Mouse (Mus musculus) kidney, adult 2 months (tissue): ENCODE results near the gene Hadh. TPM values are rescaled to one million over a fixed set of nuclear protein-coding genes. Genes with fewer than 3 reads are reported as not detected.

Source experiments
- DNase-seq: peaks from one replicate; pipeline ENCODE4 v3.0.0; 2021
- H3K27ac ChIP-seq: fragments of 200-500 bp; 2 replicates; pipeline ENCODE4 v1.5.1; 2012; ENCODE audit warnings: low read depth, low read length, control low read depth, inconsistent platforms; ENCODE audit not compliant: insufficient read depth
- H3K27me3 ChIP-seq: fragments of 200-500 bp; replicated peaks from 2 replicates; pipeline ENCODE4 v1.6.1; 2012; ENCODE audit warnings: mild to moderate bottlenecking, moderate library complexity, low read length, inconsistent platforms; ENCODE audit not compliant: control insufficient read depth, insufficient read depth
- H3K36me3 ChIP-seq: fragments of 200-500 bp; 2 replicates; pipeline ENCODE4 v1.6.1; 2012; ENCODE audit warnings: mild to moderate bottlenecking, moderate library complexity, low read length, inconsistent platforms; ENCODE audit not compliant: control insufficient read depth, insufficient read depth
- H3K4me1 ChIP-seq: fragments of 200-500 bp; 2 replicates; pipeline ENCODE4 v1.6.1; 2011; ENCODE audit warnings: low read length; ENCODE audit not compliant: control insufficient read depth, insufficient read depth
- H3K4me3 ChIP-seq: fragments of 200-500 bp; 2 replicates; pipeline ENCODE4 v1.5.1; 2011; ENCODE audit warnings: mild to moderate bottlenecking, low read depth, low read length, control low read depth; ENCODE audit not compliant: insufficient read depth
- CTCF ChIP-seq: fragments of 200-500 bp; conservative IDR thresholded peaks from 2 replicates; pipeline ENCODE4 v1.5.1; 2011; ENCODE audit warnings: low read depth, mild to moderate bottlenecking, control low read depth, low read length, moderate library complexity, mixed read lengths; ENCODE audit not compliant: insufficient read depth, insufficient read length
- POLR2A ChIP-seq: fragments of 200-500 bp; IDR thresholded peaks from one replicate; pipeline ENCODE4 v1.6.1; 2011; ENCODE audit warnings: low read depth, low read length, control low read depth
- WGBS: fragments of 180-500 bp; shearing (Covaris S2); methylation state at CpG from one replicate; pipeline ENCODE4 v1.1.7; 2018; 5-methylcytosine and 5-hydroxymethylcytosine counted together
- polyA plus RNA-seq: library from polyadenylated mRNA; depleted of rRNA; stranded (reverse); fragments of >200 nt; gene quantifications from 2 replicates; pipeline ENCODE4 v1.2.3, GENCODE M21; 2012

Gene Hadh
- polyA plus RNA-seq, 1 experiment, result 515 TPM

DNA sequence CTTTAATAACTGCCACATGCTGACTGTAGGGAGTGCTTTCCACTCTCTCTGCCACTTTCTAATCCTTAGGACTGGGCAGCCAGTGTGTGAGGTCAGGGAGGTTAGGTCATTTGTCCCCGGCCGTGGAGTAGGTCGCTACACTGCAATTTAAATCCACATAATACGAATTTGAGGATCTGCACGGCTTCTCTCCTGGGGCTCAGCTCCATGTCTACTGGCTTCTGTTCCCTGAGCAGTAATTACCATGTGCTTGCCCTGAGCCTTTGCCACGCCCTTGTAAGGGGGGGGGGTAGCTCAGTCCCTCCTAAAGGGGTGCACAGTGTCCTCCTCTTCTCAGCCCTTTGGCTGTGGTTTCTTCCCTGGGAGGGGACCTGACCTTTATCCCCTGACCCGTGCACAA lies 69.6 kb downstream of the Hadh start:
- H3K27ac ChIP-seq, result no peak overlapping the region
- TF ChIP-seq POLR2A (no peak), CTCF (no peak)
- no peaks in the 10 kb centered on the region for H3K36me3 ChIP-seq
- no peaks in the 10 kb centered on the region for H3K27me3 ChIP-seq
- no peaks in the 10 kb centered on the region for H3K4me1 ChIP-seq
- peak; percentile 10 for DNase-seq
- H3K4me3 ChIP-seq, result no peak overlapping the region
- WGBS, result 45% methylated on average over 7 of the region's 7 CpGs

DNA sequence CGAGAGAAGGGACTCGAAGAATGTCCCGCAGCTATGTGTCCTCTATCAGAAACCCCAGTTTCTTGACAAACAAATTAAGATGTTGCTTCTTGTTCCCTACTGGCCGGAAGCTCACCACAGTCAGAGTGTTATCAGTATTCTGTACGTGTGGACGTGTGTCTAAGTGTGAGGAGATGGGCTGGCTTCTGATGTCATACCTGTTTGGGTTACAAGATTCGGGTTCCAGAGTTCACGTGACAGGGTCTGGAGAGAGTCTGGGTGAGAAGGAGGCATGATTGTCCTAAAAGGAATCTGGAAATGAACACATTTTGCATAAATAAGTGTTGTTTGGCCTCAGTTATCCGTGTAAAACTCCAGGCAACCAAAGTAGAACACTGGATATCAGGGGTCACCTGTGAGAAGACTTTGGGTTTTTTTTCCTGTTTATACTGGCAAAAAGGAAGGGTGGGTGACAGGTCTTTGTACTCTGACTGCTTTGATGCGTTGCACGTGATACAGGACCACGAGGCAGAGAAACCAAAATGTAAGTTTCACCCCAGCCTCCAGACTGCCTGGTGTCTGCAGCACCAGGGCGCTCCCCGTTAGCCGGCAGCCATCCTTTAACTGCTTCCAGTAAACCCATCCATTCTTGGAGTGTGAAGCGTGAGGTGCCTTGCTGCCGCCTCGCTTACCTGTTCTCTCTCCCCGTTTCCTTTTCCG lies 72.2 kb downstream of the Hadh start:
- H3K27me3 ChIP-seq, result no peaks in the 10 kb centered on the region
- no peak for DNase-seq
- no peak overlapping the region for H3K4me3 ChIP-seq
- WGBS, result 65% methylated on average over 20 of the region's 20 CpGs
- H3K27ac ChIP-seq, result no peak overlapping the region
- H3K36me3 ChIP-seq, result no peaks in the 10 kb centered on the region
- no peaks in the 10 kb centered on the region for H3K4me1 ChIP-seq
- TF ChIP-seq POLR2A (no peak), CTCF (no peak)

DNA sequence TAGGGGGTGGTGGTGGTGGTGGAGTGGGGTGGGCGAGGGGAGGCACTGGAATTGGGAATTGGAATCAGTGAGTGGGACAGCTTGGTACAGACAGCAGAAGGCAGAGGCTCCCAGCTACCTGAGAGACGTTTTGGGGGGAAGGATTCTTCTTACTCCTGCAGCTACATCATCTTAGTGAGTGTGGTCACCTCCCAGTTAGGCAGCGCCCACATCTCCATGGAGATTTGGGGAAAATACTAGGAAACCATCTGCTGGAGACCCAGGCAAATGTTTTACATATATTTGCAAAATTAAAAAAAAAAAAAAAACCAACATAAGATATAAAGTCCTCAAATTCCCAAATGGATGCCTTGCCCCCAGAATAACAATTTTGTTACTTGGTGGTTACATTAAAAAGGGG lies 72.9 kb downstream of the Hadh start:
- Histone ChIP-seq H3K27ac (no peak overlapping the region), H3K4me3 (no peak overlapping the region), H3K4me1 (no peaks in the 10 kb centered on the region), H3K27me3 (no peaks in the 10 kb centered on the region), H3K36me3 (no peaks in the 10 kb centered on the region)
- no peak for DNase-seq
- 86% methylated on average over 3 of the region's 3 CpGs for WGBS
- TF ChIP-seq POLR2A, result no peak
- no peak for TF ChIP-seq CTCF

DNA sequence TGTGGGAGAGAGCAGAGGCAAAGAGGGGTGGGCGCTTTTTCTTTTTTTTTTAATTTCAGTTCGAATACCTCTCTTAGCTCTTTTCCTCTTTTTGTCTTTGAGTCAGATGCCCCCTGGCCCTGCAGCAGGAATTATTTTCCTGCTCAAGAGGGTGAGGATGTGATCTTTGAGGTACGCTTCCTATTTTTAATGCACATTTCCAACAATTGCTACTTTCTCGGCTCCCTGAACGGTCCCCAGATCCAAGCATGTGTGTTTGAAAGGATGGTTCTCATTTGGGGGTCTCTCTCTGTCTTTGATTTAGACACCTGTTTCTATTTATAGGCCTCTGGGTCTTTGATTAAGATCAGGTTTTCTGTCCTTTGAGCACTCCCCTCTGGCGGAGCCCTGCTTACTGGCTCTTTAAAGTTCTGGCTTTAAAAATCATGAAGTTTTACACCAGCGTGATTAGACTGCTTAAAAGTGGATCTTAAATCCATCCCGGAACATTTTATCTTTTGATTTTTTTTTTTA lies 75.3 kb downstream of the Hadh start:
- WGBS, result 90% methylated on average over 8 of the region's 8 CpGs
- H3K4me1 ChIP-seq, result no peaks in the 10 kb centered on the region
- H3K4me3 ChIP-seq, result no peak overlapping the region
- DNase-seq, result no peak
- no peak overlapping the region for H3K27ac ChIP-seq
- H3K36me3 ChIP-seq, result no peaks in the 10 kb centered on the region
- H3K27me3 ChIP-seq, result no peaks in the 10 kb centered on the region
- TF ChIP-seq CTCF (no peak), POLR2A (no peak)

DNA sequence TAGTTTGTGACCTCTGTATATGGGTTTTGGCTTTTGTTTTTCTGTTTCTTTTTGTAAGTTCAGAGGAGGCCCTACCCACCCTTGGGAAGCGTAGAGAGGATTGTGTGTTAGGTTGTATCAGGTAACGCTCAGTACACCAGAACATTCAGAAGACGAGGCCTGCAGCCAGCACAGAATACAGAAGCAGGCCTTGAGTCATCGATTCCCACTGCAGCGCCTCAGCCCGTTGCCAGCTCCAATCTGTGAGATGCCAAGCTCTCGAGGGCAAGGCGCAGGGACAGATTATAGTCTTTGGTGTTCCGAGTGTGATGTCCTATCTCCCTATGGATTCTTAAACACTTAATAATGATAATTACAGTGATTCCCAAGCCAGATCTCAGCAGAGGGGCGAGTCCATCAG lies 75.9 kb downstream of the Hadh start:
- H3K4me3 ChIP-seq, result no peak overlapping the region
- H3K27me3 ChIP-seq, result no peaks in the 10 kb centered on the region
- H3K36me3 ChIP-seq, result no peaks in the 10 kb centered on the region
- H3K27ac ChIP-seq, result no peak overlapping the region
- H3K4me1 ChIP-seq, result no peaks in the 10 kb centered on the region
- DNase-seq, result no peak
- 84% methylated on average over 10 of the region's 10 CpGs for WGBS
- TF ChIP-seq POLR2A, result no peak

DNA sequence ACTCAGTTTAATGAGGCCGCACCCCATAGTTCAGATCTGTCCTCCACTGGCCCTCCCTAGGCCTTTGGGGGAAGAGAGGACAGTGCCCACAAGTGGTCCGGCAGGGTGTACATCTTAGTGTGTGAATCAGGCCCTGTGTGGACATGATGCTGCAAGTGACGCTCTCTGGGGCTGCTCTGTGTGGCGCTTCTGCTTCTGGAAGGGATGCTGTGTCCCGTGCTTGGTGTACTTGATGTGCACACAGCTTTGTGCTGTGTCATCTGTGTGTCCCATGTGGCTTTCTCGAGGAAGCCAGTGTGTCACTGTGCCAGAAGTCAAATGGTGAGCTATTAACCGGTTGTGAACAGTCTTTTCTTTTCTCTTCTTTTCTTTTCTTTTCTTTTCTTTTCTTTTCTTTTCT lies 80.4 kb downstream of the Hadh start:
- no peaks in the 10 kb centered on the region for H3K27me3 ChIP-seq
- no peaks in the 10 kb centered on the region for H3K4me1 ChIP-seq
- no peak overlapping the region for H3K4me3 ChIP-seq
- no peak overlapping the region for H3K27ac ChIP-seq
- TF ChIP-seq CTCF (no peak), POLR2A (no peak)
- DNase-seq, result no peak
- H3K36me3 ChIP-seq, result no peaks in the 10 kb centered on the region
- 85% methylated on average over 7 of the region's 7 CpGs for WGBS

DNA sequence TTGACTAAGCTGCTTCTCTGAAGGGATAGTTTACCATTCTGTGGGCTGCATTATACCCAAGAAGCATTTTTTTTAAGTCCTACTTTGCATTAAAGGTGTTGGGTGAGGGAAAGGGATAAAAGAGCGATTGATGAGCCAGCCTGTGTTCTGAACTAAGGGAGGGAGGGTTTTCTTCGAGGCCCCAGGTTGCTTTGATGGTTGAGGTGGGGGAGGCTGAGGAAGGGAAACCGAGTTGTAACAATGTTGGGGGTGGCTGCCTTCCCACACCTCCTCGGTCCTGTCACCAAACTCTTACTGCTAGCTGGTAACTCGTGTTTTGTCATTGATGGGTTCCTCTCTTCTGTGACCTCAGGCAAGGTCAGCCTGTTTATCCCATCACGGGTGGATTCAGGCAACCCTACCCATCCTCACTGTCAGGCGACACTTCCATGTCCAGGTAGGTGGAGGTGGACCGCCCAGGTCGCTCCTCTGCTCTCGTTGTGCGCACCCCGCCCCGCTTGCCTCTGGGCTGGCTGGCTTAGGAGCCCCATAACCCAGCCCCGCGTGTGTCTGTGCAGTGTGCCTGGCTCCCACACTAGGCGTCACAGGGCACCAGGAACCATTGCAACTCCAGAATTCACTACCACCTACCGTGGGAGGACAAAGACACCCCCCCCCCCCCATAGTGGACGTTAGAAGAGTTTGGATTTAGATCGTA lies 81.1 kb downstream of the Hadh start:
- no peak overlapping the region for H3K27ac ChIP-seq

DNA sequence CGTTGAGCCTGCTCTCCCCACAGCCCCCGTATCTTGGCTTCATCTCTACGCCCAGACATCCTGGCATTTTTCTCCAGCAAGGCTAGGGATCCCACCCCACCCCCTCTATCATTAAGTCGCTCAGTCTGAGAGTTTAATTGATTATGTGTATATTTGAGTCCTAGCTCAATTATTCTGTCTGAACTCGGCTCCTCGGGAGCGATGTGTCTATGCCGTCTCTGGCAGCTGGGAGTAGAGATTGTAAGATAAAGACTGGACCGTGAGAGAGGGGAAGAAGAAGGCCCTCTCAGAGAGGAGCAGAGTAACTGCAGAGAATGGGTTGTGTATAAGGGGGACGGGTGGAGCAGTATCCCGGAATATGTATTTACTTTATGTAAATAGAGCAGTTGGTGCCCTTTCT lies 81.7 kb downstream of the Hadh start:
- no peak overlapping the region for H3K4me3 ChIP-seq
- WGBS, result 60% methylated on average over 11 of the region's 11 CpGs
- H3K27me3 ChIP-seq, result no peaks in the 10 kb centered on the region
- H3K4me1 ChIP-seq, result no peaks in the 10 kb centered on the region
- no peak for TF ChIP-seq CTCF
- no peak for TF ChIP-seq POLR2A
- no peak for DNase-seq
- H3K27ac ChIP-seq, result no peak overlapping the region
- no peaks in the 10 kb centered on the region for H3K36me3 ChIP-seq

More for the DNA sequence above, 81.1 kb downstream of the Hadh start:
- no peak overlapping the region for H3K4me3 ChIP-seq
- H3K36me3 ChIP-seq, result no peaks in the 10 kb centered on the region
- no peak for DNase-seq
- TF ChIP-seq POLR2A (no peak), CTCF (no peak)
- 75% methylated on average over 19 of the region's 19 CpGs for WGBS
- H3K4me1 ChIP-seq, result no peaks in the 10 kb centered on the region
- no peaks in the 10 kb centered on the region for H3K27me3 ChIP-seq
